Mouse (Mus musculus): ENCODE measurements around the gene Rassf10.
"Not testable (repeated sequence)": the region's sequence is repeated elsewhere in the genome, so short reads cannot be mapped to it uniquely, and the experiment has no call there.

Gene Rassf10

DNA sequence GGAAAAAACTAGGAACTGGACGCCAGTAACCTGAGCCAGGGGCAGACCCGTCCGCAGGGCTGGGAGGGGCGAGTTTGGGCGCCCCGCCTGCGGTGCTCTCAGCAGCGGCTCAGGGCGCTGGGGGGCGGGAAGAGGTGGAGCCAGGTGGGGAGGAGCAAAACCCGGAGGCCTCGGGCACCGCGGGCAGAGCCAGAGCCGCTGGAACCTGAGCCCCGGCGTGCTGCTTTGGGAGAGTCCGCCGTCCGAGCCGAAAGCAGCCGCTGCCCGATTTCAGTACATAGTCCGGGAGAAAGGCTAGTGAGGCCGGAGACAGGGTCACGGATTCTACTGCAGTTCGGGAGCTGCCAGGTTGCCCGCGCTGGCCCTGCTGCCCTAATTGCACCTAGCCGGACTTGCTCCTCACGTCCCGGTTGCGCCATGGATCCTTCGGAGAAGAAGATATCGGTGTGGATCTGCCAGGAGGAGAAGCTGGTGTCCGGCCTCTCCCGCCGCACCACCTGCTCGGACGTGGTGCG, at the start of gene Rassf10:
Gene Rassf10, plus strand, starts transcription at position 186 of the 515 bp plus-strand sequence.
- no peak for DNase-seq (ENCODE audit: extremely low spot score, low read depth, low spot score)

DNA sequence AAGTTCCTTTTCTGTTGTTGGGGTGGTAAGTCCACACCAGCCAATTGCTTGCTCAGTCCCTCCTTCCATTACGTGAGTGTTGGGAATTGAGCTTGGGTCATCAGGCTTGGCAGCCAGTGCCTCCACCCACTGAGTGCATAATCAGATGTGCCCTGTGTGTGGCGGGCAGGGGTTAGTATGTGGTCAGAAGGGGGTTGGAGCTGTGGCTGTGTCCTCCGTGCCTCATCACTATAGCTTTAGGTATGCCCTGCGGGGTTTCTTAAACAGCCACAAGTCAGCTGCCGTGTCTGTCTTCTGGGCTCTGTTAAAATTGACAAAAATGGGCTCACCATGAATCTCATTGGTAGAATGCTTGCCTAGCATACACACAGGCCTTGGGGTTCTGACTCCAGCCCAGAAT, 46.9 kb upstream of the Rassf10 start:
- no peak for DNase-seq (ENCODE audit: extremely low spot score, low read depth, low spot score)

DNA sequence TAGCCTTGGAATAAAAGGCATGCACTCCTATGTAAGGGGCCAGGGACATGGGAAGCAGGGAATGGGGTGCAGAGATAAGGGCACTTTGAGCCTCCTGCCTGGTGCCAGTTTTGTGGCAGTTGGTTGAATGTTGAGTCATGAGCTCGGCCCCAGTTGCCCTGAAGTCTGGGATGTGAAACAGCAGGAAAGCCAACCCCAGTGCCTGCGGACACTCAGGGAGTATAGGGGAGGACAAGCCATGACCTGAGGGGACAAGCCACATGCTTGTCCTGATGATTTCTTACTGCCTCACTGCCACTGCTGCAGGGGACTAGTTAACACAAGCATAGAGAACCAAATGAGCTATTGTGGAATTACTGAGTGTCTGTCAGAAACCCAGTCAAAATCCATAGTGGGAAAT, 46.3 kb upstream of the Rassf10 start:
- no peak for DNase-seq (ENCODE audit: extremely low spot score, low read depth, low spot score)

DNA sequence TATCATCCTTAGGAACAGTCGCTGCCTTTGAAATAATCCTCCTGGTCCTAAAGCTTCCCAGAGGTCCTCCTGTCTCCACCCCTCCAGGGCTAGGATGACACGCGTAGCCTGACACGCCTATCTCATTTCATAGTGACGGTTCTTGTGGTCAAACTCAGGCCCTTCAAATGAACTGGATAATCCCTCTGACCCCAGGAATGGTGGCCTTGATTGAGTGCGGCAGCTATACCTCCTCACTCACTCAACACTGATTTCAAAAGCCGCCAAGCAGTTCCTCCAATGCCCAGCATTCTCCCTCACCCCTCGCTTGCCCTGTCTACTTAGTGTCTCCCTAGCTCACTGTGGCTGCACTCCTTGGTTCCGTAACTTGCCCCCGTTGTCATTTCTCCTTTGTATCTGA, 44.6 kb upstream of the Rassf10 start:
- no peak for DNase-seq (ENCODE audit: extremely low spot score, low read depth, low spot score)

DNA sequence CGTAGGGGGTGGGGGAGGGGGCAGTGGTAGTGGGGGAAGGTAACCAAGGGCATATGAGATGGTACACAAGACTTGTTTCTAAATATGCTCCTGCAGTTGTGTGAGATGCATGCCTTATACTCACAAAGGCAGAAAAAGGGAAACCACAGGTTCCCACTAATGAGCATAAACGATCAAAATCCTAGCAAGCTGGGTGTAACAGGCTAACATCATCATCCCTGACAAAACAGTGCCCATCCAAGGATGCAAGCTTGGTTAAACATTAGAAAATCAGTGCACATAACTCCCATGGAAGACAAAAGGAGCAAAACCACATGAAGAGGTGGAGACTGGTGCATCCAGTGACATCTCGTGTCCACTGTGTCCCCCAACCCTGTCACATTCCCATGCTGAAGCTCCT, 40.8 kb upstream of the Rassf10 start:
- no peak for DNase-seq (ENCODE audit: extremely low spot score, low read depth, low spot score)

DNA sequence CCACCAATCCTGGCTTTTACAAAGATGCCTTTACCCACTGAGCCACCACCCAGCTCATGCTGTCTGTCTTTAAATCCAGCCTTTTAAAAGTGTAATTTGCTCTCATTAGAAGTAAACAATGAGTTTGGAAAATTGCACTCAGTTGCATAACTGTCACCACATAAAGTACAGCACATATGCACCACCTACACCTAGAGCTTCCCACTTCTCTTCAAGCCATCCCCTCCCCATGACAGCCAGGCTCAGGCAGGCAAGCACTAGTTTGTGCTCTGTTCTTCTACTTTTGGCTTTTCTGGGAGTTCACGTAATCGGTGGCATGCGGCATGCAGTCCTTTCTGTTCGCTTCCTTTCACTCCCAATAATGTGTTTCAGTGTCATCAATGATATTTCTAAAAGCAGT, 38.2 kb upstream of the Rassf10 start:
- no peak for DNase-seq (ENCODE audit: extremely low spot score, low read depth, low spot score)

DNA sequence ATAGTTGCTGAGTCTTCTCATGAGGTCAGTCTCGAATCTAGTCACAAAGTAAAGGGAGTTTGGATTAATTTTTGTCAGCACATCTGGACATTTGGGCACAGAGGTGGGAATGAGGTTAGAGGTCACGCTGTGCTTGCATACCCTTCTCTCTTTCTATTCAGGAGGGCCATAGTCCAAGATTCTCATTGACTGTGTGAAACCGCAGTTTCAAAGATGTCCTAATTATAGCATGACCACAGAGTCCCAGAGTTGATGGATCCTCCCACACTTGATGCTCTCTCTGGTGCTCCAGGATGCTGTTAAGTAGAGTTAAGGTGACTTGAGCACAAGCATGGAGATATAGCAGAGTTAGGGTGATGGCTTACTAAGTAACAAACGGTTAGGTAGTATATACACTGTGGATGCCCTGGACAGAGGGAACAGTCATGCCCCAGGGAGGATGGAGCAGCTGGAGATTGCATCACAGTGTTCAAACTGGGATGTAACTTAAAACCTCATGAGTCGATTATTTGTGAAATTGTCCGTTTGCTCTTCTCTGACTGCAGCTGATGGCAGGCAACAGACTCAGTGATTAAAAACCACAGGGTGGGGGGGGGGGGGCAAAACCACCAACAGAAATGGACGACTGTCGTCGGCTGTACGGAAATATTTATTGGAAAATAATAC, 36.0 kb upstream of the Rassf10 start:
- DNase-seq (ENCODE audit: extremely low spot score, low read depth, low spot score): no peak

DNA sequence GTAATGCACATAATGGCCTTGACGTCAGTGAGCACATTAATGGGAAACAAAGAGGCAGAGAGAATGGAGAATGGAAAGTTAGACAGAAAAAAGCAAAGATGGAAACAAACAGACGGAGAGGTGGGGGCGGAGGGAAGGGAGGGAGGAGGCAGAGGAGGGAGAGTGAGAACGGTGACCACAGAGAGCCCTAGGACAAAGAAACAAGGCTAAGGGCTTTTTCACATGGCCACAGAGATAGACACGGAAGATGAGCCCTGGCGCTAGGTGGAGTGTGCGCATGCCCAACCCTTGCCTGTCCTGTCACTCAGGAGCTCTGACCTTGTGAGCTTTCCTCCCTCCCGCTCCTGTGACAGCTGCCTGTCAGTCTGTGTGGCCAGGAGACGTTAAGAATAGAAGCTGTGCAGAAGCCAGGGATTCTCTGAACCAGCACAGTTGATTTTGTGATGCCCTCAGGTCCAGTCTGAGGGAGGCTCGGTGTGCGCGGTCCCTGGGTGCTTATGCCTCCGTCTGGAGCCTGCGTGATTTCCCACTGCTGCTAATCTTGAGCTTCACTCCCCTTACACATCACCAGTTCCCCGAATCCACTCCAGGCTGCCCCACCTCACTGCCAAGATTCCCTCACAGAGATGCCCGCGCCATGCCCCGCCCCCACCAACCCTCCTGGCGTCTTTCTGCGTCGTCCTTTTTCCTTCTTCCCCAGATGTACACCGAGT, 35.3 kb upstream of the Rassf10 start:
- DNase-seq (ENCODE audit: extremely low spot score, low read depth, low spot score): no peak

DNA sequence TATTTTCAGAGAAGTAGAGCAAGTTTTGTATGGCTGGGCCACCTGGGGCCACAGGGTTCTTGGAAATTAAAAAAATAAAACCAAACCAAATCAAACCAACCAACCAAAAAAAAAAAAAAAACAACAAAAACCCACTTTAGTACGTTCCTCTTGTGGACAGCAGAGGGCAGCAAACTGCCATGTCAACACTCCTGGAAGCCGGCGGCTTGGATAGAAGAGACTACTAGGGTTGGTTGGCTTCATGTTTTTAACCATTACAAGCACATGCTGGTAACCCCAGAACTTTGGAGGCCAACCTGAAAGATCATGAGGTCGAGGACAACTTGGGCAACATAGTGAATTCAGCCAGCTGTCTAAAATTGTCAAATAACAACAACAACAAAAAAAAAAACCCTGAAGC, 33.9 kb upstream of the Rassf10 start:
- peak; percentile 22 for DNase-seq (ENCODE audit: extremely low spot score, low read depth, low spot score)

DNA sequence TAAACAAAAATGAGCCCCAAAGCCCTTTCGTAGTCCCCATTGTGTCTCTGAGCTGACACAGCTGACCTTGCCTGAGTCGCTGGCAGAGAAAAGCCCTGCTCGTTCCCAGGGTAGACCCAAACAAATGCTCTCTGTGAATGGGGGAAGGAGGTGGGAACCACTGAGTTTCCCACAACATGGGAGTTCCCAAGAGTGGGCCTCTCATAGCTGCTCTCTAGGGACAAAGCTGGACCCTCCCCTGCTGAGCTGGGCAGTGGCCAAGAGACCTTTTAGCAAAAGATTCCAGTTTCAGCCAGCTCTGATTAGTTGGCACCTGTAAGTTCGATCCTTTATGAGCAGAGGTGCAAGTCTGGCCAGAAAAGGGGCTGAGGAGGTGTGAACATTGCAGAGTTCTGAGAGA, 31.0 kb upstream of the Rassf10 start:
- no peak for DNase-seq (ENCODE audit: extremely low spot score, low read depth, low spot score)

DNA sequence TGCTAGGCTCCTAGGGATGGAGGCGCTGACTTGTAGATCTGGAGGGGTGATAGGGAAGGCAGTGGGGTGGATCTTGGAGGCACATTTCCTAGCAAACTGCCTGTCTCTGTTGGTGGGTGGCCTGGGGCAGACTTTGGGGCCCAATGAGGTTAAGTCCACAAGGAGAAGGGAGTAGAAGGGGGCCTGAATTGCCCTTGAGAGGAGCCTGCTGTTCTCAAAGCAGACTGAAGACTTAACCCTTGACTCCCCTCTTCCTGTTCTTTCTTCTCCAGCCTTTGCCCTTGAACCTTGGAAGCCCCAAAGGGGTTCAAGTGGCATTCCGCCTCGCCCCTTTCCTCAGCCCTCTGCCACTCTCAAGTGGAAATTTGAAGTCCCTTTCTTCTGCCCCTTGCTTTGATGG, 30.1 kb upstream of the Rassf10 start:
- no peak for DNase-seq (ENCODE audit: extremely low spot score, low read depth, low spot score)

DNA sequence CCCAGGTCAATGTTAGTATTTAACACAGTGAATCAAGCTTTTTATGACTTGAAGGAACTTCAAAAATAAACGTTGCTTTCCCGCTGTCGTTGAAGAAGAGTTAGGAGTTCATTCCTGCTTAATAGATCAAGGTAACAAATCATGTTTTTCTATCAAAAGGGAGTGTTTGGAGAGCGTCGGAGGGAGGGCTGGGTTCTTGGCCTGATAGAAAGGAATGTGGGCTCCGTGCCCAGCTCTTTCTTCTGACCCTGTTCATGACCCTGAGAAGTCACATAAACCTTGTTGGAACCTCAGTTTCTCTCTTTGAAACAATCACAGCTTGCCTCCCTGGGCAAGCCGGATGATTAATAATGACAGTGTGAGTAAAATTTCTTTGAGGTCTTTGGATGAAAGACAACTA, 23.1 kb upstream of the Rassf10 start:
- DNase-seq (ENCODE audit: extremely low spot score, low read depth, low spot score): no peak

DNA sequence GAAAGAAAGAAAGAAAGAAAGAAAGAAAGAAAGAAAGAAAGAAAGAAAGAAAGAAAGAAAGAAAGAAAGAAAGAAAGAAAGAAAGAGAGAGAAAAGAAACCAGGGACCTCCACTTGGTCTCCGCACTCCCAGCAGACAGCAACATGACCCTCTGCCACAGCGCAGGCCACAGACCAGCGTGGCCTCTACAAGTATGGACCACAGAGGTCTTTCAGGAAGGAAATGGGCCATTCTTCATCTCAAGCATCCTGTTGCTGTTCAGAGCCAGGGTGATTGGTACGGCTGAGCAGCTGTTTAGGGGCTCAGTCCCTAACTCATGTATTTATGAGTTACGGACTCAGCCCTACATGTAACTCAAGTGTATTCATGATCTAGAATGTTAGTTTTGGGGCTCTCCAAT, 17.9 kb upstream of the Rassf10 start:
- not testable (repeated sequence) for DNase-seq (ENCODE audit: extremely low spot score, low read depth, low spot score)

DNA sequence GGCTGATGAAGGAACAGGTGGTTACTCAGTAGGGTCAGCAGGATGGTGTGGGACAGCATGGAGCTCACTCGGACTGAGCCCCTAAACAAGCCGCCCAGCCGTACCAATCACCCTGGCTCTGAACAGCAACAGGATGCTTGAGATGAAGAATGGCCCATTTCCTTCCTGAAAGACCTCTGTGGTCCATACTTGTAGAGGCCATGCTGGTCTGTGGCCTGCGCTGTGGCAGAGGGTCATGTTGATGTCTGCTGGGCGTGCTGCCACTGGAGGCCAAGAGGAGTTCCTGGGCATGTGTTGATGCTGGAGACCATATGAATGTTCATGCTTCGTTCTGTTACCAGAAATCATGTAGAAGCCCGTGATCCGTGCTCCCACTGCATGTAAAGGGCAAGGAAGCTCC, 16.7 kb upstream of the Rassf10 start:
- DNase-seq (ENCODE audit: extremely low spot score, low read depth, low spot score): no peak

DNA sequence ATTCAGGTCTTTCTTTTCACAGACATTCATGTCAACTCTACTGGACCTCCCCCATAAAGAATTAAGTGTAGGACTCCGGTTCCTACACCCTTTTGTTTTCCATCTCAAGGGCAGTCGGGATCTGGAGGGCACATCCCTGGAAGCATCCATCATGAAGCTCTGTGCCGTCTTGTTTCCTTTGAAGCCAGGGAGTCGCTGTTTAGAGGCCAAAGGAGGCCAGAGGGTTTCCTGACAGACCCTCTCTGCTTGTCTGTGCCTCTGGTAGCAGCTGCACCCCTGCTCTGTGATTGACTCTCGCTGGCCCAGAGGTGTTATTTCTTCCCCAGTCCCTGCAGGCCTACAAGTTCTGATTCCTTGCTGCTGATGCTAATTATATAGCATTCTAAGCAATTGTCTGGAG, 14.8 kb upstream of the Rassf10 start:
- no peak for DNase-seq (ENCODE audit: extremely low spot score, low read depth, low spot score)

DNA sequence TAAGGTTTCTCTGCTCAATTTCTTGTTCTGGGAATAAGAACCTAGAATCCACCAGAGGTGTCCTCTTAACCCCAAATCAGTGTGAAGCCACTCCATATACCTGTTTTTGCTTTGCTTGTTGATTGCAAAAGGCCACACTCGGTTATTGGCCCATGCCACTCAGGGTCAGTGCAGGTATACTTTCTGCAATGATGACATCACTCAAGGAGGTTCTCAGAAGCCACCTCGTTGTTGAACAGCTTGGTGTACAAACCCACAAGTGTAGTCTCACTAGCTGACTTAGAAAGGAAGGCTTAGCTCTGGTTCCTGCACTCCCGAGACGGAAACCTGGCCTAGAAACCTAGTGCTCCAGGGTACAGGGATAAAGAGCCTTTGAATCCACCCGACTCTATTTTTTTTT, 11.2 kb upstream of the Rassf10 start:
- DNase-seq (ENCODE audit: extremely low spot score, low read depth, low spot score): no peak

DNA sequence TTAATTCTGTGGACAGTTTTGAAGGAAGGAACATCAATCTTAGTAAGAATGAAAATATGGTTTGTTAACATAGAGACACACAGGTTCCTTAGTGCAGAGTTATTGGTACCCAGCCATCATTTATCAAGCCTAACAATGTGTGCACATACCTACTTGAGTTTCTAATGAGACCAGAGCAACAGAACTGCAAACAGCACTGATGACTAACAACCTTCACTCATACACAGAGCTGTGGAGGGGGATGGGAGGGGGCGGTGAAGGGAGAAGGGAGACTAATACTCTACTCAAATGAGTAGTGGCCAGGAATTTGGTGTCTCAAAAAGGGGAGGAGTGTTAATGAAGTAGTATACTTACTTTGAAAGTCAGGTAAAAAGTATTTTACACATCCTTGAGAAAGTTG, 10.7 kb upstream of the Rassf10 start:
- no peak for DNase-seq (ENCODE audit: extremely low spot score, low read depth, low spot score)

DNA sequence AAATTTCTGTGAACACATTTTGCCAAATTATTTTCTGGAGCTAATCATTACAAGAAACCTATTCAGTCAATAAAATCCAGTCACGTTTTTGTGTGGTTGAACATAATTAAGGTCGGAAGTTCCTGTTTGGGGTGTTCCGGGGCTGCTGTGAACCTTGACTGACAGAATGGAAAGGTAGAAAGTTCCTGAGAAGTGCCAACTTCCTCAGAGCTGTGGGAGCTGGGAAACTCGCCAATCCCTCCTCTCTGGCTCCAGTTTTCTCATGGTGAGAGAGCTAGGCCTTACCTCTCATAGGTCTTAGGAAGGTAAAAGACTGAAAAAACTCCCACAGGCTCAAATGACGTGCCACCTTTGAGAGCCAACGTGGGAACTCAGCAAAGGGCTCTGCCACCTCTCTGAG, 7.1 kb upstream of the Rassf10 start:
- no peak for DNase-seq (ENCODE audit: extremely low spot score, low read depth, low spot score)

DNA sequence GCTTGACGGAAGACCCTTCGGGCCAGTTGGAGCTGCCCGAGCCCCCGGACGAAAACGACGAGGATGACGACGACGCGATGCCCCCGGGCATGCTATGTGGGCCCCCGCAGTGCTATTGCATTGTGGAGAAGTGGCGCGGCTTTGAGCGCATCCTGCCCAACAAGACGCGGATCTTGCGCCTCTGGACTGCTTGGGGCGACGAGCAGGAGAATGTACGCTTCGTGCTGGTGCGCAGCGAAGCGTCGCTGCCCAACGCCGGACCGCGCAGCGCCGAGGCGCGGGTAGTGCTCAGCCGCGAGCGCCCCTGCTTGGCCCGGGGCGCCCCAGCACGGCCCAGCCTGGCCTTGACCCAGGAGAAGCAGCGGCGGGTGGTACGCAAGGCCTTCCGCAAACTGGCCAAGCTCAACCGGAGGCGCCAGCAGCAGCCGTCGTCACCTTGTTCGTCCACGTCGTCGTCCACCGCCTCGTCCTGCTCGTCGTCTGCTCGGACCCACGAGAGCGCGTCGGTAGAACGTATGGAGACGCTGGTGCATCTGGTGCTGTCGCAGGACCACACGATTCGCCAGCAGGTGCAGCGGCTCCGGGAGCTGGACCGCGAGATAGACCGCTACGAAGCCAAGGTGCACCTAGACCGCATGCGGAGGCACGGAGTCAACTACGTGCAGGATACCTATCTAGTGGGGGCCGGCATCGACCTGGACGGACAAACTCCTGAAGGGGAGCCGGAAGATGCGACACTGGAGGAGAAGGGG, 765 bp downstream of the Rassf10 start:
- no peak for DNase-seq (ENCODE audit: extremely low spot score, low read depth, low spot score)

DNA sequence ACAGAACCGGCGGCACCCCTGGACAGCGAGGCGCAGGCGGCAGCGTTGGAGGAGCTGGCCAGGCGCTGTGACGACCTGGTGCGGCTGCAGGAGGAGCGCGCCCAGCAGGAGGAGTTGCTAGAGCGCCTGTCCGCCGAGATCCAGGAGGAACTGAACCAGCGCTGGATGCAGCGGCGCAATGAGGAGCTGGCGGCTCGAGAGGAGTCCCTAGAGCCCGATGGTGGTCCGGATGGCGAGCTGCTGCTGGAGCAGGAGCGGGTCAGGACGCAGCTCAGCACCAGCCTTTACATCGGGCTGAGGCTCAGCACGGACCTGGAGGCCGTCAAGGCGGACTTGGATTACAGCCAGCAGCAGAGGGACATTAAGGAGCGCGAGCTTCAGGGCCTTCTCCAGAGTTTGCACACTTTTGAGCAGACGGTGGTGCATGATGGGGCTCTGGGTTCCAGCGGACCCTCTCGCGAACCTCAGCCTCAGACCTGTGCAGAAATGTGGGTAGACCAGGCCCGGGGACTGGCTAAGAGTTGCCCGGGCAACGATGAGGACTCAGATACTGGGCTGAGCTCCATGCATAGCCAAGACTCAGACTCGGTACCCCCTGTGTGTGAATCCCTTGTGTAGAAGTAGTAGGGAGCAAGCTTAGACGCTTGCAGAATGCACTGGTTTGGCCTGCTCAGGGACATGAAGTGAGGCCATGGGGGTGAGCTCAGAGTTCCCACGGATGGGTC, 1.5 kb downstream of the Rassf10 start:
- no peak for DNase-seq (ENCODE audit: extremely low spot score, low read depth, low spot score)

DNA sequence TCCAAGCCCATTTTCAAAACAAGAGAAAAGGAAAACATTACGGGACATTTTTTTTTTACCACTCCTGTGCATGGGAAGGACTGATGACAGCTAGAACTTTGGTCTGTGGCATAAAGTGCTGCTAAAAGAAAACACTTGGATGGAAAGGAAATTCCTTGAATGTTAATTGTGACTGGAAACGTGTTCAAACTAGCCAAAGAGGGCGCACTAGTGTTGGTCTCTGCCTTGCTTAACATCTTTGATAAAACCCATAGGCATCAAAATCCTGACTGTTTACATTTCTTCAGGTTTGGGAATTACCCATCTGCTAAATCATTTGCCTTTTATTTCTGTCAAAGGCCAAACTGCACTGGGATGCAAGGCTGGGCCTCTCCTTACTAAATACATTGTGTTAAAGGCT, 2.2 kb downstream of the Rassf10 start:
- DNase-seq (ENCODE audit: extremely low spot score, low read depth, low spot score): no peak

Measured in hindlimb bud, embryonic 11.5 days (tissue).